Mouse (Mus musculus) G1E (cell line): ENCODE results near the gene Kpna7.

Source experiments
- CTCF ChIP-seq: IDR thresholded peaks from 2 replicates; pipeline ENCODE4 v1.5.1; 2012; ENCODE audit warnings: low read depth, low read length, inconsistent platforms, mixed read lengths
- GATA1 ChIP-seq: IDR thresholded peaks from 2 replicates; pipeline ENCODE4 v1.6.1; 2012; ENCODE audit warnings: borderline replicate concordance, low read length, inconsistent platforms, mixed read lengths

DNA sequence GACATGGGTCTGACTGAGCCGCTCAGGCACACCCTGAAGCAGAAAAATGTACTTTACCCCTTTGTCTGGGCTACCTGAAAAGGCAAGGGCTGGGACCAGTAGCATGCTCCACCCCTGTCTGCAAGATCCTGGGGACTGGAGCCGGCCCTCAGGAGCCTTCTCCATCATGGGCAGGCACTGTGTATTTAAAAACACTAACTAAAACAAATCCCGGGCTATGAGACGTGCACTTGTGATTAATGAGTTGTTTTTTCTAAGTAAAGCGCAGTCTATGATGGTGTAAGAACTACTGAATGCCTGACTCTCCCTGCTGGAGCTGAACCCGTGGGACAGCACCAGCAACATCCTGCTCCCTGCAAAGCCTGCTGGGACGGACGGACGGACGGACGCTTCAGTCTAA lies 135.4 kb downstream of the Kpna7 start:
- TF ChIP-seq GATA1 (no peak), CTCF (no peak)
